Mouse (Mus musculus): ENCODE data around the gene Peli2. TPM values are rescaled to one million over a fixed set of nuclear protein-coding genes. Genes with fewer than 3 reads are reported as not detected.
A peak's percentile ranks its signal among the peaks of the same experiment; 100 is the strongest.

The Peli2 gene
- polyA plus RNA-seq, 1 experiment from 2014 or later = 11.7 TPM

DNA sequence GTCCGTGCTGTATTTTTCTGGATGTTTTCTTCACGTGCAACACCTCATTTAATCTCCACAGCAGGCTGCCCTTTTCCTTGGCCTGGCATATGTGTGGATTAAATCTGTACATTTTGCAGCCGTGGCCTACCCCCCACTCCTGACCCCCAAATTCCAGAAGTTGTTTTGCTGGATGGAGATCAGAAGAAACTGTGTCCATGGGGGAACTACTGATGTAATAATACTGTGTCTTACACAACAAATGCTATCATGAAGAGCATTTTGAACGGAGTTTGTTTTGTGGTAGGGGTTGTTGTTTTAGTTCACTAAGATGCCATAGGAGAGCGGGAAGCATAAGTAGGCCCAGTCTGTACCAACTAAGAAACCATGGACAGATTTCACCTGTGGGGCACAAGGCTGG, 88.8 kb downstream of the Peli2 start:
- H3K4me3 ChIP-seq (ENCODE audit: low read depth, low read length) = no peak overlapping the region
- H3K27ac ChIP-seq (ENCODE audit: low read length) = peak overlapping the region; percentile 70; the same call in 1 of the 2 replicates
- H3K4me1 ChIP-seq (ENCODE audit: insufficient read depth, low read depth, low read length) = peaks cover 5% of the 10 kb centered on the region; the same call in 1 of the 2 replicates
- no peaks in the 10 kb centered on the region for H3K36me3 ChIP-seq (ENCODE audit: insufficient read depth, low read length)
- ATAC-seq (peak; percentile 10; the same call in 1 of the 2 replicates), DNase-seq (ENCODE audit: low spot score) (peak; percentile 64)
- H3K27me3 ChIP-seq (replicated peaks; ENCODE audit: insufficient read depth, low read length) = no peaks in the 10 kb centered on the region
- no peak overlapping the region for H3K4me2 ChIP-seq (replicated peaks; ENCODE audit: low read depth, low read length)
- no peak overlapping the region for H3K9ac ChIP-seq (replicated peaks; ENCODE audit: low read depth)
- TF ChIP-seq CTCF (IDR thresholded peaks at IDR 0.05) (no peak), EP300 (IDR thresholded peaks at IDR 0.05) (peak; percentile 27; the same call in 1 of the 2 replicates)
- 59% methylated on average over 5 of the region's 5 CpGs for WGBS
- no peaks in the 10 kb centered on the region for H3K9me3 ChIP-seq (ENCODE audit: low read length)

GRCm38 (mm10) chr14:48210089-48210488, 89.5 kb downstream of the Peli2 start:
- H3K4me1 ChIP-seq (ENCODE audit: insufficient read depth, low read depth, low read length) = peaks cover 5% of the 10 kb centered on the region; the same call in 1 of the 2 replicates
- WGBS = 58% methylated on average over 7 of the region's 9 CpGs
- H3K9ac ChIP-seq (replicated peaks; ENCODE audit: low read depth) = no peak overlapping the region
- no peak overlapping the region for H3K4me2 ChIP-seq (replicated peaks; ENCODE audit: low read depth, low read length)
- H3K9me3 ChIP-seq (ENCODE audit: low read length) = no peaks in the 10 kb centered on the region
- H3K36me3 ChIP-seq (ENCODE audit: insufficient read depth, low read length) = no peaks in the 10 kb centered on the region
- peak overlapping the region; percentile 70 for H3K27ac ChIP-seq (ENCODE audit: low read length)
- ATAC-seq (peak; percentile 41; the same call in 1 of the 2 replicates), DNase-seq (ENCODE audit: low spot score) (peak; percentile 59)
- H3K4me3 ChIP-seq (ENCODE audit: low read depth, low read length) = no peak overlapping the region
- no peaks in the 10 kb centered on the region for H3K27me3 ChIP-seq (replicated peaks; ENCODE audit: insufficient read depth, low read length)
- TF ChIP-seq EP300 (IDR thresholded peaks at IDR 0.05) = no peak
- no peak for TF ChIP-seq CTCF (IDR thresholded peaks at IDR 0.05)

DNA sequence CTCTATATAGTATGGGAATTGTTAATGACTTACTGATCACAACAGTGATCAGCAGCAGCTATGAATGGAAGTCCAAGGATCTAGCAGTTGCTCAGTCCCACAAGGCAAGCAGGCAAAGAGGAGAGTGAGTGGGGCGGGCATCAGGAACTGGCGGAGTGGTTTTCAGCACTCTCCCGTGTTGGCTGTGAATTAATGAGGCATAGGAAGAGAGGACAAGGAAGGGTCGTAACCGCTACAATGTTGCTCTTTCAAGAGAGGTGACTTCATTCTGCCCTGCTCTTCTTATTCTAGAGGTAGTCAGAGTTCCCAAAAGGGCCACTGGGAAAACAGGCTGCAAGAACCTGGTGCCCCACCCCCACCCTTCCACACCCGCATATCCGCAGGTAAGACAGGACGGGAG, 90.9 kb downstream of the Peli2 start:
- TF ChIP-seq EP300 (IDR thresholded peaks at IDR 0.05) (no peak), CTCF (IDR thresholded peaks at IDR 0.05) (no peak)
- Histone ChIP-seq H3K36me3 (ENCODE audit: insufficient read depth, low read length) (no peaks in the 10 kb centered on the region), H3K4me1 (ENCODE audit: insufficient read depth, low read depth, low read length) (peaks cover 4% of the 10 kb centered on the region; the same call in 1 of the 2 replicates), H3K4me3 (ENCODE audit: low read depth, low read length) (no peak overlapping the region), H3K9ac (replicated peaks; ENCODE audit: low read depth) (no peak overlapping the region), H3K27ac (ENCODE audit: low read length) (no peak overlapping the region), H3K9me3 (ENCODE audit: low read length) (no peaks in the 10 kb centered on the region), H3K27me3 (replicated peaks; ENCODE audit: insufficient read depth, low read length) (no peaks in the 10 kb centered on the region), H3K4me2 (replicated peaks; ENCODE audit: low read depth, low read length) (no peak overlapping the region)
- no peak for ATAC-seq
- DNase-seq (ENCODE audit: low spot score) = no peak
- WGBS = 85% methylated on average over 8 of the region's 8 CpGs

GRCm38 (mm10) chr14:48212839-48213238, 92.2 kb downstream of the Peli2 start:
- no peaks in the 10 kb centered on the region for H3K27me3 ChIP-seq (replicated peaks; ENCODE audit: insufficient read depth, low read length)
- ATAC-seq = no peak
- H3K4me1 ChIP-seq (ENCODE audit: insufficient read depth, low read depth, low read length) = no peaks in the 10 kb centered on the region
- no peaks in the 10 kb centered on the region for H3K36me3 ChIP-seq (ENCODE audit: insufficient read depth, low read length)
- no peak for DNase-seq (ENCODE audit: low spot score)
- 96% methylated on average over 11 of the region's 11 CpGs for WGBS
- H3K9me3 ChIP-seq (ENCODE audit: low read length) = no peaks in the 10 kb centered on the region
- TF ChIP-seq CTCF (IDR thresholded peaks at IDR 0.05) (no peak), EP300 (IDR thresholded peaks at IDR 0.05) (no peak)
- H3K4me3 ChIP-seq (ENCODE audit: low read depth, low read length) = no peak overlapping the region
- no peak overlapping the region for H3K4me2 ChIP-seq (replicated peaks; ENCODE audit: low read depth, low read length)
- no peak overlapping the region for H3K27ac ChIP-seq (ENCODE audit: low read length)
- no peak overlapping the region for H3K9ac ChIP-seq (replicated peaks; ENCODE audit: low read depth)

DNA sequence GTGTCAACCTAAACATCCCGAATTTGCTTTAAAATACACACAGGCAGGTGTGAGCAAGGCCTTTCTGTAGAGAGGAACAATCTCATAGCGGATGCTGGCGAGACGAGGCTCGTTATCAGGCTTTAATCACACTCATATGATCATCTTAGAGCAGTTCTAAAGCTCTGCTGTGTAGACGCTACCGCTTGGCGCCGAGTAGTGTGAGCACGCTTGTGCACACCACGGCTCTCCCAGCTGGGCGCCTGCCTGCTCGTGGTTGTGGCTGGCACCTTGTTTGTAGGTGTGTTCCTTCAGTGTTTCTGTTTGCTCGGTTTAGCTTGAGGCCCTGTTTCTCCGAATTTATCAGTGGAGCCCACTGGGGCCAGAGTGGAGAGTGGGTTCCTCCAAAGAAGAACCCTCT, 93.0 kb downstream of the Peli2 start:
- Histone ChIP-seq H3K4me2 (replicated peaks; ENCODE audit: low read depth, low read length) (no peak overlapping the region), H3K27ac (ENCODE audit: low read length) (no peak overlapping the region), H3K4me1 (ENCODE audit: insufficient read depth, low read depth, low read length) (no peaks in the 10 kb centered on the region), H3K9ac (replicated peaks; ENCODE audit: low read depth) (no peak overlapping the region), H3K4me3 (ENCODE audit: low read depth, low read length) (no peak overlapping the region), H3K9me3 (ENCODE audit: low read length) (no peaks in the 10 kb centered on the region), H3K36me3 (ENCODE audit: insufficient read depth, low read length) (no peaks in the 10 kb centered on the region), H3K27me3 (replicated peaks; ENCODE audit: insufficient read depth, low read length) (no peaks in the 10 kb centered on the region)
- no peak for TF ChIP-seq CTCF (IDR thresholded peaks at IDR 0.05)
- no peak for TF ChIP-seq EP300 (IDR thresholded peaks at IDR 0.05)
- no peak for DNase-seq (ENCODE audit: low spot score)
- WGBS = 93% methylated on average over 15 of the region's 15 CpGs
- ATAC-seq = no peak

- TF ChIP-seq CTCF (IDR thresholded peaks at IDR 0.05) (no peak), EP300 (IDR thresholded peaks at IDR 0.05) (no peak)
- H3K27me3 ChIP-seq (replicated peaks; ENCODE audit: insufficient read depth, low read length) = no peaks in the 10 kb centered on the region
- 76% methylated on average over 9 of the region's 9 CpGs for WGBS
These were observed 101.4 kb downstream of the Peli2 start for GRCm38 (mm10) chr14:48222051-48222450.

GRCm38 (mm10) chr14:48222684-48223083, 102.1 kb downstream of the Peli2 start:
- Histone ChIP-seq H3K27me3 (replicated peaks; ENCODE audit: insufficient read depth, low read length) (no peaks in the 10 kb centered on the region), H3K27ac (ENCODE audit: low read length) (no peak overlapping the region), H3K9me3 (ENCODE audit: low read length) (no peaks in the 10 kb centered on the region), H3K4me1 (ENCODE audit: insufficient read depth, low read depth, low read length) (no peaks in the 10 kb centered on the region; the same call in 1 of the 2 replicates), H3K4me3 (ENCODE audit: low read depth, low read length) (no peak overlapping the region), H3K36me3 (ENCODE audit: insufficient read depth, low read length) (no peaks in the 10 kb centered on the region), H3K4me2 (replicated peaks; ENCODE audit: low read depth, low read length) (no peak overlapping the region), H3K9ac (replicated peaks; ENCODE audit: low read depth) (no peak overlapping the region)
- no peak for TF ChIP-seq CTCF (IDR thresholded peaks at IDR 0.05)
- TF ChIP-seq EP300 (IDR thresholded peaks at IDR 0.05) = no peak
- ATAC-seq (no peak), DNase-seq (ENCODE audit: low spot score) (no peak)
- WGBS = 55% methylated on average over 9 of the region's 9 CpGs

More at GRCm38 (mm10) chr14:48222051-48222450, 101.4 kb downstream of the Peli2 start:
- no peaks in the 10 kb centered on the region; the same call in 1 of the 2 replicates for H3K4me1 ChIP-seq (ENCODE audit: insufficient read depth, low read depth, low read length)
- no peaks in the 10 kb centered on the region for H3K36me3 ChIP-seq (ENCODE audit: insufficient read depth, low read length)
- no peak overlapping the region for H3K4me3 ChIP-seq (ENCODE audit: low read depth, low read length)
- peak; percentile 18 for DNase-seq (ENCODE audit: low spot score)
- no peaks in the 10 kb centered on the region for H3K9me3 ChIP-seq (ENCODE audit: low read length)
- H3K27ac ChIP-seq (ENCODE audit: low read length) = no peak overlapping the region
- H3K4me2 ChIP-seq (replicated peaks; ENCODE audit: low read depth, low read length) = no peak overlapping the region
- H3K9ac ChIP-seq (replicated peaks; ENCODE audit: low read depth) = no peak overlapping the region
- ATAC-seq = no peak
